Mouse (Mus musculus): ENCODE results near the gene Macrod1.
A peak's percentile ranks its signal among the peaks of the same experiment; 100 is the strongest.

The Macrod1 gene

GRCm38 (mm10) chr19:7113574-7113973 is 57.0 kb downstream of the Macrod1 start:
- DNase-seq (ENCODE audit: low spot score): no peak

DNA sequence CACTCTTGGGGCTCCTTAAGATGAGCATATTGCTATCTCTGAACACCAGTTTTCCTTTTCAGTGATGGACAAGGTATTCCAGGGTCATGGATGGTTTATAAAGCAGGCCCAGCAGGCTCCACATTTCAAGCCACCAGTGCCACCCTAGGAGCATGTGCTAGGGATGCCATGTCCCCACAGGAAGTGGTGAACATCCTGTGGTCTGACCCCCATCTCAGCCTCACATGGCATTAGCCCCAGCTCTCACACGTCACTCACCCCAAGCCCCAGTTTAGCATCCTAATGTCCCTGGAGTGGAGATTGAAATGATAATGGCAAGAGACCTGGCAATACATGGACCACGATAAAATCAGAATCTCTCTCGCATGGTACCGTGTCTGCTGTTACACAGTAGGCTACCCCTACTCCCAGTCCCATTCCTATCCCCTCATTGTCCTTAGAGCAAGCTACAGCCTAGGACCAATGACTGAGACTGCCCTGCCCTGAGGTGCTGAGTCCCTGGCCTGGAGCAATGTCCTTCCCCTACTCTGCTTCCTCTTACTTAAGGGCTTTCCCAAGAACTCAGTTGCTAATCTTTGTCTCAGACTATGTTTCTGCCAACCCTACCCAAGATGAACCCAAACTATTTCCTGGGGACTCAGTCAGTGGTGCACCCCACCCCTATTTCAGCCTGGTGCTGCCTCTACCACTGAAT is 59.6 kb downstream of the Macrod1 start:
- no peak for DNase-seq (ENCODE audit: low spot score)

- DNase-seq (ENCODE audit: low spot score): no peak
These were observed 60.5 kb downstream of the Macrod1 start for GRCm38 (mm10) chr19:7117141-7117540.

GRCm38 (mm10) chr19:7117653-7118307 is 61.2 kb downstream of the Macrod1 start:
- no peak for DNase-seq (ENCODE audit: low spot score)

DNA sequence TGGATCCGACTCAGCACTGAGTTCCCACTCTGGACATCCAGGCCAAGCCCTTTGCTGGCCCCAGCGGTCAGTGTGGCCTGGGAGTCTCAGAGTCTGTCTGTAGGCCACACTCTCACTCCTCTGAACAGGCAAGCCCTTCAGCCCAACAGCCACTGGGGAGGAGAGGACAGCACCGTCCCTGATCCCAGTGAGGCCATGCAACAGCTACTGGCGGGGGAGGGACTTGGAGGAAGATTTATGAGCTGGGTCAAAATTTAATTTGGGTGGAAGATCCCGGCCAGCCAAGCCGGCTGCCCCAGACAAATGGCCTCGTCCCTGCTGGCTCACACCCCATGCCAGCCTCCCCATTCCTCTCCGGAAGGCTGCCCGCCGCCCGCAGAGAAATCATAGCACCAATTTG is 64.6 kb downstream of the Macrod1 start:
- DNase-seq (ENCODE audit: low spot score): no peak

DNA sequence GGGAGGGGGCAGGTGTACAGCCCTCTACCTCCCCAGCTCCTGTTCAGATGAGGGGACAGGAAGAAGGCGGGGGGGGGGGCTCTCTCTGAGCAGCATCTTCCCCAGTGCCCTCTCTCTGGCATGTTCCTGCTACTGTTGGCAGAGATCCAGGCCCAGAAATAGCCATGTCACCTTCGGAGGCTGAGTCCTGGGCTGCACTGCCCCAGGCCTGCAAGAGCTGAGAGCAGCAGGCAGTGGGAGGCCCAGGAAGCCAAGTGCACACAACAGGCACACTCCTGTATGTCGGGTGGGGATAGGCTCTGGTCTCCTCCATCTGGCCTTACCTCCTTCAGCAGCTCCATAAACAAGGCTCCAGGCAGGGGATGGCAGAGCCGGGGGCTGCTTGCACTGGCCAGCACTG is 65.7 kb downstream of the Macrod1 start:
- no peak for DNase-seq (ENCODE audit: low spot score)

GRCm38 (mm10) chr19:7122698-7123306 is 66.2 kb downstream of the Macrod1 start:
- DNase-seq (ENCODE audit: low spot score): no peak

DNA sequence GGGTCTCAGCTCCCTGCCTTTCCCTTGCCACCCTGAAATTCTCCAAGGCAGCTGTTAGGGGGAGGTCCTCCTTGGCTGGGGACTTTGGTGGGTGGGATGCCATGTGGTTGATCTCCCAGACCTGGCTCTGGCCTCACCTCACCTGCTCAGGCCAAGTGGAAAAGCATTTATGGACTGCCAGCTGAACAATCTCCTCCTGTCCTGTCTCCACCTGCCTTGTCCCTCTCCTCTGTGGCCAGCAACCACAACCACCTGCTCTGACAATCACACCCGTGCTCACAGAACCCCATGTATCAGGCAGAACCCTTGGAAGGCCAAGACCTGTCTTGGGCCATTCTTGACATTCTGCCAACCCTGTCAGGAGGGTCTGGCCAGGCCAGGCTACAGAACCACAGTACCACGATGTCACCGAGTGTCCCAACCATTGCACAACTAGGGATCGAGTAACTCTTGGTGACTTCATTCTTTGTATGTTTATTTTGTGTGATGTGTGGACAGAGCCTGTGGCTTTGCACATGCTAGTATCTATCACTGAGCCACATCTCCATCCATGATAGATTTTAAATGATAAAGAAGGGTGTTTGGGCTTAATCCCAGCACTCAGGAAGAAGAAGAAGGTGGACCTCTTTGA is 69.0 kb downstream of the Macrod1 start:
- DNase-seq (ENCODE audit: low spot score): no peak

DNA sequence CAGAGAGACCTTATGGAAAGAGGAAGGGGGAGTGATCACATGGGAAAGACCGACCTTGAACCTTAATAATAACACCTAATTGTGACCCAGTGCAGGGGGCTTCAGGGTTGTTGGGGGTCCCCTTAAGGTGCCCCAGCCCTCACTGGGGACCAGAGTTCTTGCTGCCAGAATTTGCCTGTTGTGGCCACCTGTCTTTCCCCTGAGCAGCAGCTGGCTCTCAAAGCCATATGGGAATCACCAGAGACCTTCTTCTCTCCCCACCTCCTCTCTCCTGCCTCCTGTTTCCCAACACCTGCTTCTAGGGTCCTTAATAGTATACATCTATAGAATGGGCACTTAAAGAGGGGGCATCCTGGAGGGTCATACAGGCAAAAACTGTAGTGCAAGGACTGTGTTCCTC is 69.6 kb downstream of the Macrod1 start:
- DNase-seq (ENCODE audit: low spot score): no peak

DNA sequence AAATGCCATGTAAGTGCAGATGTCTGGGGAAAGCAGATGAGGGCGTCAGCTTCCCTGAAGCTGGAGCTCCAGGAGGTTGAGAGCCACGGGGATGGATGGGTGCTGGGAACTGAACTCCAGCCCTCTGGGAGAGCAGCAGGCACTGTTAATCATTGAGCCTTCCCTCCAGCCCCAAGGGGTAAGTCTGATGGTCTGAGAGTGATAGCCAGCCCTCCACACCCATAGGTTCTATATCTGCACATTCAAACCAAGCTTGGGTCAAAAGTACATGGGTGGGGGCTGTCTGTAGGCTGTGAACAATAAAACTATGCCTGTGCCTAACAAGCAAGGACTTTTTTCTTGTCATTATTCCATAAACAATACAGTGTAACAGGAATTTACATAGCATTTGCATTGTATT is 70.3 kb downstream of the Macrod1 start:
- DNase-seq (ENCODE audit: low spot score): no peak

- DNase-seq (ENCODE audit: low spot score): no peak
These were observed 72.2 kb downstream of the Macrod1 start for GRCm38 (mm10) chr19:7128551-7129475.

DNA sequence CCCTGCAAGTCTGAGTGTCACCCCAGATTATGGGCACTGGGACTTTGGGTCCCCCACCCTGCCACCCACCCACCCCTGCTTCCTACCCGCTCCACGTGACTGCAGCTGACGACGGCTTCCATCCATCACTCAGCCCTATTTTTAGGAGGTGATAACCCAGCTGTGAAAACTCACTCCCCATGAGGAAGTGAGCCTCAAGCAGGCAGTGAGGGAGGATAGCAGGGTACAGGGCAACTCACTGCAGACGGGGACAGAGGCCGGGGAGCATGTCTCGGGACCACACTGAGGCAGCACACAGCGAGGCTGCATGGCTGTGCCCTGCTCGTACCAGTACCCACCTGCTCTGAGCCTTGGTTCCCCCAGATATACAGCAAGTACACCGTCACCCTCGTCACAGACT is 73.7 kb downstream of the Macrod1 start:
- no peak for DNase-seq (ENCODE audit: low spot score)

- no peak for DNase-seq (ENCODE audit: low spot score)
These were observed 76.8 kb downstream of the Macrod1 start for GRCm38 (mm10) chr19:7133436-7133835.

GRCm38 (mm10) chr19:7134631-7135091 is 78.1 kb downstream of the Macrod1 start:
- no peak for DNase-seq (ENCODE audit: low spot score)

- DNase-seq (ENCODE audit: low spot score): no peak
These were observed 78.9 kb downstream of the Macrod1 start for GRCm38 (mm10) chr19:7135525-7135924.

DNA sequence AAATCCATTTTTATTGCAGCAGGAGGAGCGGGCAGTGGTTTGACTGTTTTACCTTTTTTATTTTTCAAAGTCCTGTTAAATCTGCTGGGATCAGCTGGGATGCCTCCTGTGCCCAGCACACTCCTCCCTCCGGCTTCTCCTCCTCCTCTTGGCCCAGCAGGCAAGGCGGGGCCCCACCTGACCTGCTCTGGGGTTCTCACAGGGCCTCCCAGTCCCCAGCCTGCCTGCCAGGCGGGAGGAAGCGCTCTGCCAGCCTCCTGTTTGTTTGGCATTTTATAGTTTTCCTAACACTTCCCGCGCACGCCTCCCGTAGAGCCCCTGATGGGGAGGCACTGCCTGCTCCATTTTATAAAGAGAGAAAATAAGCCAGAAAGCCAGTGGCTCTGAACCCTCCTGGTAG is 79.4 kb downstream of the Macrod1 start:
- peak; percentile 19 for DNase-seq (ENCODE audit: low spot score)

DNA sequence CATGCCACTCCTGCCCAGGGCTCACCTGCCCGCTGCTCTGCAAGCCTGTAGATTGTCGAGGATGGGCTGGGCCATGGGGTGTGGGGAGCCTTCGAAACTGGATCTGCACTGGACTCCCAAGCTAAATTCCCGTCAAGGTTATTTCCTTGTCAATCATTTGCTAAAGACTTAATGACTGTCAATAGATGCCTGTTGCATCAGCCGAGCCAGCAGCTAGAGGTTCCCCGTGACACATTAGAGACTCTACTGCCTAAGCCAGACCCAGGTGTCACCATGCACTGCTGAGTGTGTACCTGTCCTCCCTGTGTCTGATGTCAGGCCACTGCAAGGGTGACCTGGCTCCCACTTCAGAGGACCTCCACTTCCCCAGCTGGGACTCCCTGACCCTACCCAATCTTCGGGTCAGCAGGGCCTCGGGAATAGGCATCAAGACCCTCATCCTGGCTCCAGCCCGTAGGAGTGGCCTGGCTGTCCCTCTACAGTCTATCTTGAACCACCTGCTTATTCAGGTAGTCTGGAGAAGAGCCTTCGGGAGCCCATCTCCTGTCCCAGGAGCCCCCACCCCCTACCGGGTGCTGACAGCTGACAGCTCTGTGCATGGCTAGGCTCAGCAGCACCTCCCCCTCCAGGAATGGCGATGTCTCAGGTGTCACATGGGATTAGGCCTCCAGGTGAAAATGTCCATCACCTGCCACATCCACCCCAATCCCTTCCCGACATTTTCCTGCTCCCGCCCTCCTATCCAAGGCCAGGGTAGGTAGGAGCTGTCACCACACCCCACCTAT is 80.3 kb downstream of the Macrod1 start:
- no peak for DNase-seq (ENCODE audit: low spot score)

DNA sequence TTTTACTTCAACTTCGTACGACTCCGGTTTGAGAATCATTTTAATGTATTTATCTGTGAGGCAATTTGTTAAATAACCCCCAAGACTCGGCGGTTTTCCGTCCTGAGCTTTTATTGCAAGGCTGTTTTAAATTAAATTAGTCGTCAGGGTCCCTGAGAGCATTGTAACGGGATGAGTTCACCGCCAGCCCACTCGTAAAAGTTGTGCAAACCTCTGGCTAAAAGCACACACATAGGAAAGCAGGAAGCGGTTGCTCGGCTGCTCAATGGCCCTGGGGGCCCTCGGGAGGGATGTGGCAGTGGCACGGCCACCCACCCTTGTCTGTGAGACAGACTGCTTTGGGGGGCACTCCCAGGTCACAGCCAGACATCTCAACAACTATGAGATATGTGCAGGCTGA is 81.7 kb downstream of the Macrod1 start:
- no peak for DNase-seq (ENCODE audit: low spot score)

- DNase-seq (ENCODE audit: low spot score): no peak
These were observed 82.7 kb downstream of the Macrod1 start for GRCm38 (mm10) chr19:7139321-7139720.

DNA sequence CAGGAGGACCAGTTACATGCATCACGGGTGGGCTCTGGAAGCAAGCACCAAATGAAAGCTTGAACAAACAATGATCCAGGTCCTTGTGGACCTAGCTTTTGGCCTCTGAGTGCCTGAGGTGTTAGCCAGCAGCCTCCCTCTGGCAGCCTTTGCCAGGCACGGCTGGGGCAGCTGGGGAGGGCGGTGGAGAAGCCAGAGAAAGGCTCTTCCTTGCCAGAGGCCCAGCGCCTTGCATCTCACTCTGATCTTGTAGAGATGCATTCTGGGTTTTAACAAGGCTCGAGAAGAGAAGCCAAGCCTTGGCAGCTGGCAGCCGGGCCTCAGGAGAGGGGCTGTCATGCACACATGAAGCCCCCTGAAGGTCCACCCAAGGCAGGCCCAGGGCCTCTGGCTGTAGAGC is 83.8 kb downstream of the Macrod1 start:
- no peak for DNase-seq (ENCODE audit: low spot score)

- no peak for DNase-seq (ENCODE audit: low spot score)
These were observed 84.3 kb downstream of the Macrod1 start for GRCm38 (mm10) chr19:7140856-7141421.
